Mouse (Mus musculus) myocyte (in vitro differentiated cells): ENCODE measurements at regions not wholly inside any gene's neighbourhood (a gene's known extent, or its start where the extent isn't known, plus 50 kb on each side); places are given as distances from the start of the nearest gene placed in this dataset.

Source experiments
- CEBPB ChIP-seq: IDR thresholded peaks from 2 replicates; pipeline ENCODE4 v1.6.1; 2011; ENCODE audit warnings: mild to moderate bottlenecking, moderate library complexity; ENCODE audit not compliant: poor library complexity, insufficient read depth, severe bottlenecking
- E2F4 ChIP-seq: IDR thresholded peaks from one replicate; pipeline ENCODE4 v1.6.1; 2011; ENCODE audit warnings: mild to moderate bottlenecking, control low read depth, moderate library complexity; ENCODE audit not compliant: insufficient read depth
- MAX ChIP-seq: IDR thresholded peaks from one replicate; pipeline ENCODE4 v1.6.1; 2011; ENCODE audit warnings: low read depth, mild to moderate bottlenecking, control low read depth
- MYOD1 ChIP-seq, 3 experiments: IDR thresholded peaks; one replicate each; pipeline ENCODE4 v1.6.1; 2011; ENCODE audit warnings: control low read depth in 2 of 3, low read depth in 2 of 3, mild to moderate bottlenecking in 2 of 3, moderate library complexity in 1 of 3; ENCODE audit not compliant: insufficient read length in 2 of 3, control insufficient read depth in 1 of 3
- POLR2A ChIP-seq: IDR thresholded peaks from one replicate; pipeline ENCODE4 v1.6.1; 2011; ENCODE audit warnings: low read depth, mild to moderate bottlenecking, control low read depth, moderate library complexity; ENCODE audit not compliant: insufficient read length
- POLR2AphosphoS2 ChIP-seq: IDR thresholded peaks from one replicate; pipeline ENCODE4 v1.6.1; 2011; ENCODE audit warnings: low read depth, control low read depth; ENCODE audit not compliant: insufficient read length
- SRF ChIP-seq: IDR thresholded peaks from one replicate; pipeline ENCODE4 v1.6.1; 2011; ENCODE audit warnings: low read depth; ENCODE audit not compliant: control insufficient read depth, insufficient read length
- TCF12 ChIP-seq: IDR thresholded peaks from one replicate; pipeline ENCODE4 v1.6.1; 2011; ENCODE audit warnings: mild to moderate bottlenecking, control low read depth; ENCODE audit not compliant: poor library complexity, insufficient read depth, severe bottlenecking
- TCF3 ChIP-seq: IDR thresholded peaks from one replicate; pipeline ENCODE4 v1.6.1; 2011; ENCODE audit warnings: low read depth, control low read depth; ENCODE audit not compliant: insufficient read length

GRCm38 (mm10) chr2:159816344-159816743 lies 517.6 kb downstream of the Gm826 start:
- TF ChIP-seq POLR2AphosphoS2 (no peak), POLR2A (no peak), CEBPB (no peak), SRF (no peak), MAX (no peak), E2F4 (no peak), TCF12 (no peak), MYOD1 (IDR thresholded peaks at IDR 0.05; ENCODE audit: control insufficient read depth in 1 of 3, insufficient read length in 2 of 3, low read depth in 2 of 3) (no peak), TCF3 (no peak)
